Mouse (Mus musculus): ENCODE data around the gene Dock2.

DNA sequence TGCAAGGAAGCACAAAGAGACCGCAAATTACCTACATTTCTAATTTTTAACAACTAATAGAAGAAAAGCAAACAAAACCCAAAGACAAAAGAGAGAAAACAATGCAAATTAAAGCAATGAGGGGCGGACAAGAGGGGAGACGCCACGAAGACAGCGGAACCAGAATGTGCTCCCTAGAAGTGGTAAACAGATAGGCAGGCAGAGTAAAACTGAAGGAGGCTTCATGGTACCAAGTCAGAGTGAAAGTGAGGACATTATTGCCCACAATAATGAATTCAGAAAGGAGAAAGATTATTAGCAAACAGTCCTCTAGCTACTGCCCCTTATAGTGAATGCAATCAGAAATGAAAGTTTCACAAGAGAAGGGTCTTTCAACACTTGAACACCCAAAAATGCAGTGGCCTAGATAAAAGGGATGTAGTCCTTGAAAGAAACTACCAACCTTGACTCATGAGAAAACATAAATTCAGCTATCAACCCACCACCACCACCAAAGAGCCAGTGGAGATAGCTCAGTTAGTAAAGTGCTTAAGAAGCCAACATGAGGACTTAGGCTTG, 21.0 kb downstream of the Dock2 start:
- no peak for TF ChIP-seq CTCF (IDR thresholded peaks at IDR 0.05; ENCODE audit: low read depth)
- no peak for TF ChIP-seq EP300 (IDR thresholded peaks at IDR 0.05; ENCODE audit: low read depth)

Measured in liver, postnatal 0 days (tissue).